Mouse (Mus musculus) thymus, adult 2 months (tissue): ENCODE results near the gene Pcsk4.

Experiments used
- CTCF ChIP-seq: fragments of 200-500 bp; IDR thresholded peaks from 2 replicates; pipeline ENCODE4 v1.5.1; 2012; ENCODE audit warnings: mild to moderate bottlenecking, control low read depth, low read length, moderate library complexity, borderline replicate concordance; ENCODE audit not compliant: control insufficient read depth, poor library complexity, insufficient read depth; ENCODE audit errors: extremely low read depth
- POLR2A ChIP-seq: fragments of 200-500 bp; IDR thresholded peaks from 2 replicates; pipeline ENCODE4 v1.6.1; 2012; ENCODE audit warnings: mild to moderate bottlenecking, low read length, control low read depth, moderate library complexity; ENCODE audit not compliant: control insufficient read depth, poor library complexity, insufficient read depth; ENCODE audit errors: extremely low read depth

- TF ChIP-seq POLR2A, result no peak
- TF ChIP-seq CTCF, result no peak
Observed at GRCm38 (mm10) chr10:80281921-80282371, 47.4 kb downstream of the Pcsk4 start.
